Mouse (Mus musculus): ENCODE data around the gene Arhgap28. TPM values are rescaled to one million over a fixed set of nuclear protein-coding genes. Genes with fewer than 3 reads are reported as not detected.

Arhgap28 gene
- total RNA-seq, 1 experiment from 2014 or later = not detected

- ATAC-seq (replicated peaks; ENCODE audit: insufficient number of reproducible peaks, low FRiP score, low TSS enrichment, poor library complexity, severe bottlenecking) = no peak
Observed at GRCm38 (mm10) chr17:67838948-67839347, 165.0 kb downstream of the Arhgap28 start.

GRCm38 (mm10) chr17:67837351-67838090, 166.4 kb downstream of the Arhgap28 start:
- no peak for ATAC-seq (replicated peaks; ENCODE audit: insufficient number of reproducible peaks, low FRiP score, low TSS enrichment, poor library complexity, severe bottlenecking)

DNA sequence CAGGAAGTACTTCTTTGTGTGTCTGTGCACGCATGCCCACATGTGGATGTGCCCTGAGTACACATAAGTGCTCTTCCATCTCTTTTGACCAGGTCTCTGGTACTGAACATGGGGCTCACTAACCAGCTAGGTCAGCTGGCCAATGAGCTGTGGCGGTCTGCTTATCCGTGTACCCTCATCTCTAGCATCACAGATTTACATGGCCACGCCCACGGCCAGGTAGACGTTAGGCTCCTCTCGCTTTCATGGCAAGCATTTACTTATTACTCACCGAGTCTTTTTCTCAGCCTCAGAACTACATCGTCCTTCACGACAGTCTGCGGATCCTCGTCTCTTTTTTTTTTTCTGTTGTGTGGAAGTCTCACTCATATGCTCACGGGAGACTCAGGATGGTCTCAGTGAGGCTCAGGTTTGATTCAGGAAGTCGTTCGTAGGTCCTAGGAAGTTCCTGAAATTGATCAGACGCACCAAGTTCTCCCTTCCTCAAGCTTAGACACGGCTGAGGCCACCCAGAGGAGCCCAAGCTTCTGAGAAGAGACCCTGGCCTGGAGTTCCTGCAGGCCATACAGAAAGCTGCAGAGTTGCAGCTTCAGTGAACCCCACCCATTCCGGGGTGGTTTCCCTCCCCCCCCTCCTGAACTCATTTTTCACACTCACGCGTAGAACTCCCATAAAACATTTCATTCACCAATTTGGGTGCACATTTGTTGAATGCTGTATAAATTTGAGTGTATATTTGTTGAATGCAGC, 167.6 kb downstream of the Arhgap28 start:
- no peak for ATAC-seq (replicated peaks; ENCODE audit: insufficient number of reproducible peaks, low FRiP score, low TSS enrichment, poor library complexity, severe bottlenecking)

- no peak for ATAC-seq (replicated peaks; ENCODE audit: insufficient number of reproducible peaks, low FRiP score, low TSS enrichment, poor library complexity, severe bottlenecking)
Observed at GRCm38 (mm10) chr17:67827431-67827830, 176.5 kb downstream of the Arhgap28 start.

DNA sequence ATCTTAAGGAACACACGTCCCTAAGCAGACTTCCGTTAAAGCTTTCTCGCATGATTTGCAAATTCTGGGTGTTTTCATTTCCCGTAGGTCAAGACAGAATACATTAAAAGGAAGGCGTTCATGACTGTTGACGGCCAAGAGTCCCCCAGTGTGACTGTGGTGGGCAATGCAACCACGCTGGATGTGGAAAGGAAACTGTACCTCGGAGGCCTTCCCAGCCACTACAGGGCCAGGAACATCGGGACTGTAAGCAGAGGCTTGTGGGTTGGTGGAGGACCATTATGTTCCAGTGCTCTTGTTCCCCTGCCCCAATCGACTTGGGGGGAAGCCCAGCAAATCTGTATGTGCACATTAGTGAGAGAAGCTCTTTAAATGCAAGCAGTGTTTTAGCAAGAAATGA, 187.0 kb downstream of the Arhgap28 start:
- no peak for ATAC-seq (replicated peaks; ENCODE audit: insufficient number of reproducible peaks, low FRiP score, low TSS enrichment, poor library complexity, severe bottlenecking)

DNA sequence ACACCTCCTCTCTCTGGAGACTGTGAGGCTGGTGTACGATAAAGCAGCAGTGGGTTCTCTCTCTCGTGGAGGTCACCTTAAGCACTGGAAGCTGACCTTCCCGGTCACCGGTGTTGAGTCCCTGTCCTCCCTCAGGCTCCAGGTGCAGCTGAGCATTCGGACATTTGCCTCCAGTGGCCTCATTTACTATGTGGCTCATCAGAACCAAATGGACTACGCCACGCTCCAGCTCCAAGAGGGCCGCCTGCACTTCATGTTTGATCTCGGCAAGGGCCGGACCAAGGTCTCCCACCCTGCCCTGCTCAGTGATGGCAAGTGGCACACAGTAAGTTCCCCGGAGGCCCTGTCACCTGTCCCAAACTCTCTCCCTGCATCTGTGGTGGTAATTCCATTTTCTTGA, 188.2 kb downstream of the Arhgap28 start:
- no peak for ATAC-seq (replicated peaks; ENCODE audit: insufficient number of reproducible peaks, low FRiP score, low TSS enrichment, poor library complexity, severe bottlenecking)

DNA sequence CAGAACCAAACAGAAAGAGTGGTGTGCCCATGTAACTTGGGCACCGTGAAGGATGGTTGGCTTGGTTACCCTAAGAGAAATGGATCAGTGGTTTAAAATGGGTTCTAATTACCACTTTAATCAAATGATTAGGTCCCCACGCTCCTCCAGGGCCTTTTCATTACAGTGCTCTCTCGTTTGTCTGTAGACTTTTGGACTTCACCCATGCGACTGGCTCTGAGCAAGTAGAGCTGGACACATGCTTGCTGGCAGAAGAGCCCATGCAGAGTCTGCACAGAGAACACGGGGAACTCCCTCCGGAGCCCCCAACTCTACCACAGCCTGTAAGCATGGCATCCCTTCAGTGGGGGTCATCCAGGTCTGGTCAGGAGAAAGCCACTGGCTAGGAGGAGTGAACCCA, 190.3 kb downstream of the Arhgap28 start:
- no peak for ATAC-seq (replicated peaks; ENCODE audit: insufficient number of reproducible peaks, low FRiP score, low TSS enrichment, poor library complexity, severe bottlenecking)

- ATAC-seq (replicated peaks; ENCODE audit: insufficient number of reproducible peaks, low FRiP score, low TSS enrichment, poor library complexity, severe bottlenecking) = no peak
Observed at GRCm38 (mm10) chr17:67809171-67809570, 194.7 kb downstream of the Arhgap28 start.
